Mouse (Mus musculus) midbrain, embryonic 11.5 days (tissue): Measurements from ENCODE around the gene Cenpv. TPM values are rescaled to one million over a fixed set of nuclear protein-coding genes. Genes with fewer than 3 reads are reported as not detected.
"Not testable (repeated sequence)": the region's sequence is repeated elsewhere in the genome, so short reads cannot be mapped to it uniquely, and the experiment has no call there.

ENCODE experiments used
- ATAC-seq: fragments of 200-750 bp; cut with Nextera tagmentation; 2 replicates; pipeline ENCODE4 v1.8.0; 2017; ENCODE audit warnings: moderate TSS enrichment, moderate library complexity; ENCODE audit not compliant: low FRiP score
- DNase-seq: peaks from one replicate; pipeline ENCODE4 v3.0.0; 2015; ENCODE audit warnings: low spot score; ENCODE audit errors: missing footprints
- H3K27ac ChIP-seq: fragments of 300-500 bp; sonication (generic); 2 replicates; pipeline ENCODE4 v1.5.1; 2014; ENCODE audit warnings: low read depth, low read length
- H3K27me3 ChIP-seq: fragments of 300-500 bp; sonication (generic); 2 replicates; pipeline ENCODE4 v1.6.1; 2014; ENCODE audit warnings: mild to moderate bottlenecking, low read length, moderate library complexity, mixed read lengths; ENCODE audit not compliant: control insufficient read depth, insufficient read depth
- H3K36me3 ChIP-seq: fragments of 300-500 bp; sonication (generic); 2 replicates; pipeline ENCODE4 v1.6.1; 2014; ENCODE audit warnings: mild to moderate bottlenecking, low read length, moderate library complexity, mixed read lengths; ENCODE audit not compliant: control insufficient read depth, insufficient read depth
- H3K4me1 ChIP-seq: fragments of 300-500 bp; sonication (generic); 2 replicates; pipeline ENCODE4 v1.6.1; 2014; ENCODE audit warnings: low read length; ENCODE audit not compliant: control insufficient read depth, insufficient read depth
- H3K4me2 ChIP-seq: fragments of 300-500 bp; sonication (generic); 2 replicates; pipeline ENCODE4 v1.6.1; 2014; ENCODE audit warnings: mild to moderate bottlenecking, moderate library complexity
- H3K4me3 ChIP-seq: fragments of 300-500 bp; sonication (generic); 2 replicates; pipeline ENCODE4 v1.5.1; 2014; ENCODE audit warnings: low read depth, low read length
- H3K9ac ChIP-seq: fragments of 300-500 bp; sonication (generic); 2 replicates; pipeline ENCODE4 v1.6.1; 2014; ENCODE audit warnings: low read length
- H3K9me3 ChIP-seq: fragments of 300-500 bp; sonication (generic); 2 replicates; pipeline ENCODE4 v1.6.1; 2016; ENCODE audit warnings: low read length; ENCODE audit not compliant: control insufficient read depth
- WGBS: fragments of 180-500 bp; shearing (Covaris S2); extraction: QIAGEN DNeasy Blood & Tissue Kit; methylation state at CpG from one replicate; pipeline ENCODE4 v1.1.7; 2014; 5-methylcytosine and 5-hydroxymethylcytosine counted together
- polyA plus RNA-seq: library from polyadenylated mRNA; unstranded; fragments of >200 nt; fragmentation: Nextera tagmentation; extraction: Ambion mirVana; gene quantifications from 2 replicates; pipeline ENCODE4 v1.2.1, GENCODE M21; 2014

The Cenpv gene
- polyA plus RNA-seq, 1 experiment from 2014 or later: 68.5 TPM

DNA sequence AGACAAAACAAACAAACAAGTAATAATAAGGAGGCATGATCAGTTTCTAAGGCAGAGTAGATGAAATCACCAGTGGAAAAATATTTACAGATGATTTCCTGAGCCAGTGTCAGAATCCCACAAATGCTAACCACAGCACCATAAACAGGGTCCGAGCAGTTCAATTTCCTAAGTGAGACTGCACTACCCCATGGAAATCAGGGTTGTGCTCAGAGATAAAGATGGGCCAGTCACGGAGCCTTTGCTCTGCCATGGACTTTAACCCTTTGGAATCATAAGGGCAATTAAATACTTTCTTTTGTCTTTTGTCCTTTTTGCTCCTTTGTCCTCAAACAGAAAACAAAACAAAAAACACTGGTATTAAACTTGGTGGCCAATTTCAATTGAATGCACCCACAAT lies 16.8 kb downstream of the Cenpv start:
- H3K27me3 ChIP-seq: no peaks in the 10 kb centered on the region
- H3K4me2 ChIP-seq: no peak overlapping the region
- no peaks in the 10 kb centered on the region for H3K4me1 ChIP-seq
- no peak for ATAC-seq
- H3K4me3 ChIP-seq: no peak overlapping the region
- no peak overlapping the region for H3K9ac ChIP-seq
- H3K9me3 ChIP-seq: no peaks in the 10 kb centered on the region
- DNase-seq: no peak
- H3K36me3 ChIP-seq: no peaks in the 10 kb centered on the region
- WGBS: 75% methylated on average over 2 of the region's 2 CpGs
- H3K27ac ChIP-seq: no peak overlapping the region

DNA sequence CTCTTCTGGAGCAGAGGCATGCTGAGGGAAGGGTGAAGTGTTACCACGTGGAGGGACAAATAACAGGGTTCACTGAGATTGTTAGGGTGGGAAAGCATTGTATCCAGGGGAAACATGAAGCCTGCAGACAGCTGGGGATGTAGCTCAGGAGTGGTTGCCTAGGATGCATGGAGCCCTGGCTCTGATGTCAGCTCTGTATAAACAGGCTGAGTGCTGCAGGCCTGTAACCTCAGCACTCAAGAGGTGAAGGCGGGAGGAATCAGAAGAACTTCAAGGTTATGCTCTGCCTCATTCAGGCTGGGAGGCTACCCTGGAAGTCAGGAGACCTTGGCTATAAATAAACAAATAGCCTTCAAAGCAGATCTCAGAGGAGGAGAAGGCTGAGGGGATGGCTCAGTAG lies 20.1 kb downstream of the Cenpv start:
- no peak overlapping the region for H3K9ac ChIP-seq
- no peaks in the 10 kb centered on the region for H3K4me1 ChIP-seq
- 22% methylated on average over 2 of the region's 2 CpGs for WGBS
- no peak overlapping the region for H3K4me2 ChIP-seq
- ATAC-seq (no peak), DNase-seq (no peak)
- H3K27ac ChIP-seq: no peak overlapping the region
- H3K4me3 ChIP-seq: no peak overlapping the region
- no peaks in the 10 kb centered on the region for H3K9me3 ChIP-seq
- no peaks in the 10 kb centered on the region for H3K36me3 ChIP-seq
- H3K27me3 ChIP-seq: no peaks in the 10 kb centered on the region

DNA sequence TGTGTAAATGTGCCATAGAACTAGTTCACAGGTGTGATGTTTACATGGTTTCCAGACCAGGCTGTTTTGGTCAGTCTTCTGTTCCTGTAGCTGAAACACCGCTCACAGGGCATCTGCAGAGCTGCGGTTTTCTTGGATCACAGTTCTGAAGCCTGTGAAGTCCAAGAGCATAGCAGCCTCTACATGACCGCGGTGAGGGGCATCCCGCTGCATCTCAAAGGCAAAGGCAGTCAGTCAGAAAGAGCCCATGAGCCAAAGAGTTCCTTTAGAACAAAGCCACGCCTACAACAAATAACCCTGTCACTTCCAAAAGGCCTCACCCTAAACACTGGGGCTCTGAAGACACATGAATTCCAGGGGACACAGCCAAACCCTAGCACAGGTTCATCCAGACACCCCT lies 25.8 kb downstream of the Cenpv start:
- 76% methylated on average over 6 of the region's 6 CpGs for WGBS
- no peaks in the 10 kb centered on the region for H3K9me3 ChIP-seq
- no peak overlapping the region for H3K4me3 ChIP-seq
- H3K27me3 ChIP-seq: no peaks in the 10 kb centered on the region
- ATAC-seq: no peak
- H3K4me1 ChIP-seq: no peaks in the 10 kb centered on the region; the same call in 1 of the 2 replicates
- no peaks in the 10 kb centered on the region for H3K36me3 ChIP-seq
- no peak overlapping the region for H3K9ac ChIP-seq
- H3K27ac ChIP-seq: no peak overlapping the region
- no peak for DNase-seq
- no peak overlapping the region for H3K4me2 ChIP-seq

DNA sequence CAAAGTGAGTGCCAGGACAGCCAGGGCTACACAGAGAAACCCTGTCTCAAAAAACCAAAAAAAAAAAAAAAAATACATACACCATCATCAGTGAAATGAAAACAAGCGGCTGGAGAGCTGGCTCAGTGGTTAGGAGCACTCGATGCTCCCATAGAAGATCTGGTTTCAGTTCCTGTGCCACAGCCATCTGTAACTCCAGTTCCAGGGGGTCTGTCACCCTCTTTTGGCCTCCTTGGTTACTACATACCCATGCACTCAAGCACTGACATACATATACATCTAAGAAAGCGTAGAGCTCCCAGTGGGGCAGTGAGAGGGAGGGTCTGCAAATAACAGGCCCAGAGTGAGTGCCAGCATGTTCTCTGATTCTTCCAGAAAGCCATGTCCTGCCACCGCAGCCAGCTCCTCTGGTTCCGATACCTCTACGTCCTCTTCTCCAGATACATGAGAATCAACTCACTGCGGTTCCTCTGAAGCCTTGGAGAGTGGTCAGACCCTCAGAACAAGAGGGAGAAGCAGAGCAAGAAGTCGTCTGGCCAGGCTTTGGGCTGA lies 26.5 kb downstream of the Cenpv start:
- H3K27ac ChIP-seq: no peak overlapping the region
- no peak overlapping the region for H3K4me3 ChIP-seq
- ATAC-seq (no peak), DNase-seq (no peak)
- H3K9me3 ChIP-seq: no peaks in the 10 kb centered on the region
- H3K4me1 ChIP-seq: no peaks in the 10 kb centered on the region; the same call in 1 of the 2 replicates
- no peaks in the 10 kb centered on the region for H3K27me3 ChIP-seq
- H3K9ac ChIP-seq: no peak overlapping the region
- H3K4me2 ChIP-seq: no peak overlapping the region
- WGBS: 84% methylated on average over 8 of the region's 8 CpGs
- H3K36me3 ChIP-seq: no peaks in the 10 kb centered on the region

DNA sequence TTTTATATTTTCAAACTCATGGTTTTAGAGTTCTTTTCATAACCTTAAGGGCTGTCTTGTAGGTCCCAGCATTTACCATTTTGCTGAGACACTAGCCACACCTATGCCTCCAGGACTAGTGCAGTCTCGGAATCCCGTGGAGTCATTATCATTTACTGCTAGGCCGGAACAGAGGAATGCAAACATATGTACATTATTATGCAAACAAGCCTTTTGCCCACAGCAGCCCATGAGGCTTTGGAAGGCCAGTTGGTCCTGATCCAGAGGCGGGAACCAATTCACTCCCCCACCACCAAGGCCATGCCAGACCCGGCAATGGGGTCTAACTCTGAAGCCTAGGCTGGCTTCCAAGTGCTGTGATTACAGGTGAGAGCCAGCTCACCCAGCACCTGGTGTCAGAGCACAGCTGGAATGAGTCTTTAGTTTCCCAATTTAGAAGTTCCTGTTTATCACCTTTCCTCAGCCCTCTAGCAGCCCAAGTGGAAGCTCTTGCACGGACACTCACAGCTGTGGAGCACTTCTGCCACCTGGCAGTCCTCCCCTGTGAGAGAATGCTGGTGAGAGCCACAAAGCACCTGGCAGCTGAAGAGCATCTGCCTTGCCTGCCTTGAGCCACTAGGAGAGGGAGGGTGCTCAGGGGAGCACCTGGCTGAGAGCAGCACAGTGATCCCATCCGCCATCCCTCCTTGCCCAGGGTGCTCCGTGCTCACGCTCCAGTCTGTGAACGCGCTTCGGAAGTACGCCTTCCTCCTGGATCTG lies 27.4 kb downstream of the Cenpv start:
- Histone ChIP-seq H3K4me3 (no peak overlapping the region), H3K36me3 (no peaks in the 10 kb centered on the region), H3K4me1 (no peaks in the 10 kb centered on the region; the same call in 1 of the 2 replicates), H3K9ac (no peak overlapping the region), H3K27ac (no peak overlapping the region), H3K27me3 (no peaks in the 10 kb centered on the region), H3K4me2 (no peak overlapping the region), H3K9me3 (no peaks in the 10 kb centered on the region)
- no peak for DNase-seq
- no peak for ATAC-seq
- 80% methylated on average over 13 of the region's 13 CpGs for WGBS

DNA sequence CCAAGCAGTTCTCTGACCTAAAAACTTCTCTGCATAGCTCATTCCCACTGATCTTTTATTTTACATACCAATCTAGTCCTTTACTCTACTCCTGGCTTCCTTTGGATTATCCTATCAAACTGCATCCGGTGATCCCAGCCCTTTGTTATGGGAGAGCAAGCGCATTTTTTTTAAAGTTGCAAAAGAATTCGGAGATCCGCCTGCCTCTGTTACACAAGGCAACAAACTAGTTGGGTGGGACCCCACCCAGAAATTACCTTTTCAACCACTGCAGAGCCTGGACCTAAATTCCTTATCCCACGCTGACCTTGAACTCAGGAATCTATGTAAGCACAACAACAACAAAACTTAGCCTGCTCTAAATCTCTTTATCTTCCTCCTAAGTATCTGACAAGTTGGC lies 28.1 kb downstream of the Cenpv start:
- H3K4me3 ChIP-seq: no peak overlapping the region
- DNase-seq: no peak
- 84% methylated on average over 5 of the region's 5 CpGs for WGBS

DNA sequence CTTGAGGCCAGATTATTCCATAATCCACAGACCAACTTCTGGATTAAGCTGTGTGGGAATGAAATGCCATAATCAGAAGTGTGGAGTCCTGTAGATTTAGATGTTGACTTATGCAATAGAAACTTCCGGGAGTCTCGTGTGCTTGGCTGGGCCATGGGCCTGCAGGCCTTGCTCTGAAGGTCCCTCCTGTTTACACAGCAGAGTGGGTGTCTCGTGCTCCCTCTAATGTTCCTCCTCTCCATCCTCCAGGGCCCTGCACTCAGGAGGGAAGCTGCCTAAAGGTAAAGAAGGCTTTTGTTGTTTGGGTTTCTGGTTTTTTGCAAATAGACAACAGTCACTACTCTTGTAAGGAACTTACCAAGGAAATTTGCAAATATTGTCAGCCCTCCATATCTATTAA lies 29.5 kb downstream of the Cenpv start:
- Histone ChIP-seq H3K27ac (no peak overlapping the region), H3K4me1 (no peaks in the 10 kb centered on the region; the same call in 1 of the 2 replicates), H3K27me3 (no peaks in the 10 kb centered on the region), H3K9ac (no peak overlapping the region), H3K4me2 (no peak overlapping the region), H3K4me3 (no peak overlapping the region), H3K9me3 (no peaks in the 10 kb centered on the region), H3K36me3 (no peaks in the 10 kb centered on the region)
- ATAC-seq (no peak), DNase-seq (no peak)
- WGBS: 73% methylated on average over 3 of the region's 3 CpGs

More for the DNA sequence above, 28.1 kb downstream of the Cenpv start:
- Histone ChIP-seq H3K4me2 (no peak overlapping the region), H3K36me3 (no peaks in the 10 kb centered on the region), H3K9me3 (no peaks in the 10 kb centered on the region), H3K27ac (no peak overlapping the region), H3K27me3 (no peaks in the 10 kb centered on the region), H3K4me1 (no peaks in the 10 kb centered on the region; the same call in 1 of the 2 replicates), H3K9ac (no peak overlapping the region)
- ATAC-seq: no peak

DNA sequence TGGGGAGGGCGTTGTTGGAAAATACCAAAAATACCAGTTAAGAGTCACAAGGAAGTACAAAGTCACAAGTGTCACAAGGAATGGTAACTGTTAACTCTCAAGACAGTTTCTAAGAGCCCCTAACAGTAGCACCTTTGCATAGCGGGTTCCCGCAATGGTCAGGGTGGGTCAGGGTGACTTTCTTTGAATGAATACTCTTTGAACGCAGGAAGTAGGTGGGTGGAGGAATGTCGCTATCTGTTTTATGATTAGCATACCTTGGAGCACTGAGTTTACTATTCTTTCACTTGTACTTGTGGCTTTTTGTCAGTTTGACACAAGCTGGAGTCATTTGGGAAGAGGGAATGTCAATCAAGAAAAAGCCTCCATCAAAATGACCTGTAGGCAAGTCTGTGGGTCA lies 30.2 kb downstream of the Cenpv start:
- ATAC-seq, H3K9ac ChIP-seq, H3K36me3 ChIP-seq, H3K27ac ChIP-seq, H3K9me3 ChIP-seq, H3K27me3 ChIP-seq, DNase-seq, H3K4me3 ChIP-seq, H3K4me2 ChIP-seq, H3K4me1 ChIP-seq: not testable (repeated sequence)
- WGBS: 94% methylated on average over 5 of the region's 5 CpGs

DNA sequence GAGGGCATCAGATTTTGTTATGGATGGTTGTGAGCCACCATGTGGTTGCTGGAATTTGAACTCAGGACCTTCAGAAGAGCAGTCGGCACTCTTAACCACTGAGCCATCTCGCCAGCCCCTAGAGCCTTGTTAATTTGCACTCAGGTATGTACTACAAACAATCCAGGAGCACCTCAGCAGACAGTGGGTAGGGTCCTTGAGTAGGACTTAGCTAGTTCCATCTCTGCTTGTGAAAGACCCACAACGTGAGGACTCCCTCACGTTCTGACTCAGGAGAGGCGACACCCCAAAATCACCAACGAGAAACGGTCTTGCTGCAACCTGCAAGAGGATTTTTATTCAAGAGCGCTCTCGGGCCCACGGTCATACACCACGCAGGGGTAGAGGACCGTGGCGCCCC lies 30.7 kb downstream of the Cenpv start:
- H3K4me3 ChIP-seq, H3K27ac ChIP-seq, H3K27me3 ChIP-seq, H3K9ac ChIP-seq, DNase-seq, ATAC-seq, H3K4me2 ChIP-seq, H3K9me3 ChIP-seq, H3K4me1 ChIP-seq, H3K36me3 ChIP-seq: not testable (repeated sequence)
- WGBS: 97% methylated on average over 13 of the region's 13 CpGs
